Mouse (Mus musculus) olfactory bulb, adult 2 months (tissue): ENCODE results near the gene Itgb1. TPM values are rescaled to one million over a fixed set of nuclear protein-coding genes. Genes with fewer than 3 reads are reported as not detected.

Experiments
- H3K27ac ChIP-seq: fragments of 200-500 bp; 2 replicates; pipeline ENCODE4 v1.5.1; 2012; ENCODE audit warnings: low read depth, low read length; ENCODE audit not compliant: insufficient read depth
- H3K4me1 ChIP-seq: fragments of 200-500 bp; 2 replicates; pipeline ENCODE4 v1.6.1; 2012; ENCODE audit warnings: low read length; ENCODE audit not compliant: control insufficient read depth, insufficient read depth
- H3K4me3 ChIP-seq: fragments of 200-500 bp; 2 replicates; pipeline ENCODE4 v1.5.1; 2012; ENCODE audit warnings: mild to moderate bottlenecking, low read depth, low read length, moderate library complexity; ENCODE audit not compliant: insufficient read depth
- CTCF ChIP-seq: fragments of 200-500 bp; IDR thresholded peaks from 2 replicates; pipeline ENCODE4 v1.5.1; 2012; ENCODE audit warnings: low read depth, mild to moderate bottlenecking, low read length, moderate library complexity; ENCODE audit not compliant: insufficient read depth
- POLR2A ChIP-seq: fragments of 200-500 bp; IDR thresholded peaks from 2 replicates; pipeline ENCODE4 v1.6.1; 2012; ENCODE audit warnings: mild to moderate bottlenecking, low read depth, low read length, moderate library complexity; ENCODE audit not compliant: insufficient read depth
- WGBS: fragments of 180-500 bp; shearing (Covaris S2); methylation state at CpG from one replicate; pipeline ENCODE4 v1.1.7; 2018; 5-methylcytosine and 5-hydroxymethylcytosine counted together
- polyA plus RNA-seq: library from polyadenylated mRNA; stranded (reverse); fragments of >200 nt; gene quantifications from 2 replicates; pipeline ENCODE4 v1.2.4, GENCODE M21; 2012; ENCODE audit warnings: low replicate concordance; ENCODE audit not compliant: missing spikeins, insufficient read depth, insufficient read length

Gene Itgb1
- polyA plus RNA-seq, 1 experiment = 105 TPM

DNA sequence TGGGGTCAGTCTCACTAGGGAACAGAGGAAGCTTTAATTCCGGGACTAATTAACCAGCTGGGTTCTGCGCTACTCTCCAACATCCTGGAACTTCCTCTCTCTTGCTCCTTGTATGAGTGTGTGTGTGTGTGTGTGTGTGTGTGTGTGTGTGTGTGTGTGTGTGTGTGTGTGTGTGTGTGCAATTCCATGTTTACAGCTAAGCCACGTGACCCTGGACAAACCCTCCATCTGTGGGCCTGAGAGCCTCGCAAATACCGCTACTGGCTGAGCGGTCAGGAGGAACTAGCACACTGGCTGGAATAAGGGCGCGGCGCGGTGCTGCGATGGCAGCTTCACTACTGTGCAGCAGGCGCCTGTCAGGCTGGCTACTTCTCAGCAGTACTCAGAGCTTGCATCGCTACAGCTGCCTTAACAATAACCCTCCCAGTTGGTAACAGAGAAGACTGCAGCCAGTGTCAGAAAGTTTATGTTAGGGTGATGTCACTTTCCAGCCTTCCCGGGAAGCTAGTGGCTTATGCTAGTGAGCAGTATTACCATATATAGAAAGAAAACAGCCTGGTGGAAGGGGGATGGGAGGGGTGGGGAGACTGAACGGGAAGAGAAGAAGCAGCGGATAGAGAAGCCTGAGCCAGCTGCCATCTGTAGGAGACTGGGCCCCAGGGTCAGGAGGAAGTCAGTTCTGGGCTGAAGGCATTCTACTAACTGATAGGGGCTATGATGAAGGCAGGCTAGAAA lies 30.9 kb upstream of the Itgb1 start:
- H3K27ac ChIP-seq = peak overlapping the region; percentile 46; the same call in 1 of the 2 replicates
- WGBS = 7% methylated on average over 16 of the region's 16 CpGs
- H3K4me1 ChIP-seq = peaks cover 6% of the 10 kb centered on the region
- peak overlapping the region; percentile 39 for H3K4me3 ChIP-seq
- TF ChIP-seq POLR2A = no peak
- no peak for TF ChIP-seq CTCF

DNA sequence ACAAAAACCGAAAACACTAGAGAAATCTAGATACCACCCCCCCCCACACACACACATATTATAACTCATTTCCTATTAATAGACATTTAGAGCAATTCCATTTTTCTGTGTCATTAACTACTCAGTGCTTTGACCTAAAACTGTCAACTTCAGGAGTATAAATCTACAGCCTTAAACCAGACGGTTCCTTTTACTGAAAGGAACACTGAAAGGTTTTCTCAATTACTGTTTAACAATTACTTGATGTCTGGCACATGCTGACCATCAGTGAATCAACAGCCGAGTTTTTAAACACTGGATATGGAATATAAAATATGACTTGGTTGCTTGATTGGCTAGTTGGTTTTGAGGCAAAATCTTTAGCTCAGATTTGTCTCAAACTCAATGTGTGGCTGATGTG lies 23.3 kb upstream of the Itgb1 start:
- Histone ChIP-seq H3K4me1 (no peaks in the 10 kb centered on the region), H3K4me3 (no peak overlapping the region), H3K27ac (no peak overlapping the region)
- TF ChIP-seq POLR2A (no peak), CTCF (no peak)
- 66% methylated on average over 3 of the region's 3 CpGs for whole genome bisulfite sequencing

DNA sequence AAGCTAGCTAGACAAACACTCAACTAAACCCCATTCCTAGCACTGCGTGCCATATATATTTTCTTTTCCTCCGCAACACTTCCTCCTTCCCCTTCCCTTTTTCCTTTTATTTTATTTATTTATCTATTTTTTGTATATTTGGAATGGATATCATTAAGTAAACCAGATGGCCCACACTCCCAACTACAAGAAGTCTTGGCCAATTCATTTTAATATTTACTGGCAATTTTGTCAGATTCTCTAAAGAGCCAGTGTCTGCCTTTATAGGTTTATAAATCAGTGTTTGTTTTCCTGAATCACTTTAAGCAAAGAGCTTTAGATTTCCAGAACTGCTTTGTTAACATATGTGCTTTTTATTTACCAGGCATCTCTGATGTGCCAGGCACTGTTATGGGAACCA lies 22.8 kb upstream of the Itgb1 start:
- Histone ChIP-seq H3K4me3 (no peak overlapping the region), H3K27ac (no peak overlapping the region), H3K4me1 (no peaks in the 10 kb centered on the region)
- TF ChIP-seq POLR2A (no peak), CTCF (no peak)
- 97% methylated on average over 2 of the region's 2 CpGs for WGBS

DNA sequence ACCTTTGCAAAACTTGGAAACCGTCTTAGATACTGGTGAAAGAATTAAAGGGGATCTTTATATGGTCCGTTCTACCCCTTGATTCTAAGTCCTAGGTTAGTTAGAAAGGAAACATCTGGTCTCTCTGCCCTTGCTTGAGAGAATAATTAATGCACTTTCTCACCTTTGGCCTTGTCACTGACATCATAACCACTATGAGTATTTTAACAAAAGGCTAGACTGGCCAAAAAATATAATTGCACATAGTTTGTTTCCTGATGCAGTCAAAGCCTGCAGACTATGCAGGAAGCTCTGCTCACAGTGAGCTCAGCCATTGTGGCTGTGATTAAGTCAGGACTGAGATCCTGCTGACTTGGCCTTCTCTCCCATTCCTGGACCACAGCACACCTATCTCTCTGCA lies 22.3 kb upstream of the Itgb1 start:
- TF ChIP-seq CTCF (no peak), POLR2A (no peak)
- Histone ChIP-seq H3K4me1 (no peaks in the 10 kb centered on the region), H3K4me3 (no peak overlapping the region), H3K27ac (no peak overlapping the region)
- WGBS = 83% methylated on average over 2 of the region's 2 CpGs

DNA sequence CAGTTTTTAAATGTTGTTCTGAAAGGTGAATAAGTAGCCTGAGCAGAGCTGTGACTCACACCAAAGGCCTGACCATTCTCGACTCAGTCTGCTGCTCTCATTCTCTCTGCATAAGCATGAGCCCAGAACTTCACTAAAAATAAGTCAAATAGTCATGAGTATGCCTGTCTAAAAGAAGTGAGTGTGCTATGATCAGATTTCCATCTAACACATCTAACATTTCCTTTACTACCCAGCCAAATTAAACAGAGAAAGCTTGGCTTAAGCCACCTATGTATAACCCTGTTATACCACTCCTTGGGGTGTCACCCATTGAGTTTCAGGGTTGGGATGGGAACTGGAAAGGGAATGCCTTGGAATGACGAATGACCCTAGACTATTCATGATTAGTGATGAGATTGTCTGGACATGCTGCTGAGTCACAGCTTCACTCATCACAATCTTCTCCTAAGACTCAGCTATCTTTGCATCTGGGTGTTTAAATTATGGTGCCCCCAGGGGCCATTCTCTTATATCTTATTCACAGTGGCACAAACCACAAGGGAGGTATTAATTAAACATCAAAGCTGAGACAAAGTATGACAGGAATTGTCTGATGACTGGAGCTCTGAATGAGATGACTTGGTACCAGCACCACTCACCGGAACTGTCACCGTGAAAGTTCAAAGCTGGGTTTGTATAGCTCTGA lies 18.7 kb upstream of the Itgb1 start:
- H3K4me3 ChIP-seq = no peak overlapping the region
- TF ChIP-seq POLR2A = no peak
- WGBS = 90% methylated on average over 4 of the region's 4 CpGs

DNA sequence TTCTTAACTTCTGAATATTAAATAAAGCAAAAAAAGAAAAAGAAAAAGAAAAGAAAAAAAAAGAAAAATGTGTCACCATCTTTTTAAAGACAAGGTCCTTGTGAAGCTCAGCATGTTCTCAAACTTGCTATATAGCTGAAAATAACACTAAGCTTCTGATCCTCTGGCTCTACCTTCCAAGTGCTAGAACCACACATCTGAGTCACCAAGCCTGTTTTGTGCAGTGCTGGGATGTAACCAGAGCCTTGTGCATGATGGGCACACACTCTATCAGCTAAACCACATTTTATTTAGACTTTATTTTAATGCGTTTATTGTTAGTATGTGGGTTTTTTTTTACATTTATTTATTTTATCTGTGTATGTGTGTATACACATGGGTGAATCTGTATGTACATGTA lies 13.6 kb upstream of the Itgb1 start:
- Histone ChIP-seq H3K27ac (no peak overlapping the region), H3K4me3 (no peak overlapping the region), H3K4me1 (no peaks in the 10 kb centered on the region)
- no peak for TF ChIP-seq POLR2A
- TF ChIP-seq CTCF = no peak
- WGBS = 97% methylated on average over 1 of the region's 1 CpGs

More for the DNA sequence above, 18.7 kb upstream of the Itgb1 start:
- Histone ChIP-seq H3K4me1 (no peaks in the 10 kb centered on the region), H3K27ac (no peak overlapping the region)

DNA sequence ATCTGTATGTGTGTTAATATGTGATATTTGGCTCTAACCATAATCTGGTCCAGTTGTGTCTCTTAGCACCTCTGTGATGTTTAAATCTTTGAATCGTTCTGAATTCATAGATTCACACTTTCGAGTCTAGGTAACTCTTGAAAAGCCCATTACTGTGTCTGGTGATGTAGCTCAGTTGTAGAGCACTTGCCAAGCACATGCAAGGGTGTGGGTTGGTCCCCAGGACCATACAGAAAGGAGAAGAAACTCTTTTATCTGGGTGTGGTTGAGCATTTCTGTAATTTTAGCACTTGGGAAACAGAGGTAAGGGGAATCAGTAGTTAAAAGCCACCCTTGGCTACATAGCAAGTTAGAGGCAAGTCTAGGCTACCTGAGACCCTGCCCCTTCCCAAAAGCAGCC lies 13.0 kb upstream of the Itgb1 start:
- TF ChIP-seq POLR2A (no peak), CTCF (no peak)
- WGBS = 87% methylated on average over 2 of the region's 2 CpGs
- Histone ChIP-seq H3K4me3 (no peak overlapping the region), H3K4me1 (no peaks in the 10 kb centered on the region), H3K27ac (no peak overlapping the region)

DNA sequence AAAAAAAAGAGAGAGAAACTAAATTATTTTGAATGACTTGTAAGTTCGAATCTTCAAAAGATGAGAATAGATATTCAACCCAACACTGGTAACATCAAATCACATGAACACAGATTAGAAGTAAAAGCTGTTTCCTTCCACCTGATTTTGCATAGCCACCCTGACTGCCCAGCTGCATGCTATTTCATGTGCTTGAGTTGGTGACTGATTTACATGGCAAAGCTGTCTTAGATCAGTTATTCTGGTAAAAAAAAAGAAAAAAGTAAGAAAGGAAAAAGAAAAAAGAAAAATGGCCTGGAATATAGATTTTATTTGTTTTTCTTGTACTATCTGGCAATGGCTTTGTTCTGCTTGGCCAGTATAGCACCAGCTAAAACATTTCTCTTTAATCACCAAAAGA lies 12.5 kb upstream of the Itgb1 start:
- TF ChIP-seq CTCF = no peak
- no peak for TF ChIP-seq POLR2A
- no peak overlapping the region for H3K27ac ChIP-seq
- H3K4me1 ChIP-seq = no peaks in the 10 kb centered on the region
- WGBS = 88% methylated on average over 1 of the region's 1 CpGs
- no peak overlapping the region for H3K4me3 ChIP-seq

DNA sequence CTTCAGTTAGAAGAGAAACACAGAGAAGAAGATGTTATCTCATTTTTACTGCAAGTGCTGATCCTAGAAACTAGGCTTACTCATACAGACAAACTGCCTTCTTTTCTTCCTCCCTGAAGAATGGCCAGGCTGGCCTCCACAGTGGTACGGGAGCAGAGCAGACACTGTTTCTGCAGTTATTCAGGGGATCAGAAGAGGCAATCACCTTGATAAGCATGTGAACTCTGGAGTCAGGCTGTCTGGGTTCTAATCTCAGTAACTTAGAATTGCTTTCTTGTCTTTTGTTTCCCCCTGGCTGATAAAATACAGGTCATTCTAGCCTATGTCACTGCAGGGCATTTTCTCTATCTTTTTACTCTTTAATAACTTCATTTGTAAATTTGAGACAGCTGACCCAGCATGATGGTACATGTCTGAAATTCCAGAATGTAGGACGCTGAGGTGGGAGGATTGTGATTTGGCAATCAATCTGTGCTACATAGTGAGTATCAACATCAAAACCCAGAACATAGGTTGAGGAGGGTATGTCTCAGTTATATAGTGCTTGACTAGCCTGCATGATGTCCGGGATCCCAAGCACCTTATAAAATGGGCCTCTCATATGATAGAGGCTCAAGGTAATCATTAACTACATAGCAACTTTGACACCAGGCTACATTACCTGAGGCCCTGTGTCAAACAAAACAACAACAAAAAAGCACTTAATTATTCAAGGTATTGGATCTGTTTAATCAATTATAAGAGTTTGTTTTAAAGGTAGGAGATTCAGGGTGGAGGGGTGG lies 9.4 kb upstream of the Itgb1 start:
- 91% methylated on average over 3 of the region's 3 CpGs for WGBS
- Histone ChIP-seq H3K4me3 (no peak overlapping the region), H3K27ac (no peak overlapping the region), H3K4me1 (no peaks in the 10 kb centered on the region)
- TF ChIP-seq POLR2A (no peak), CTCF (no peak)
